Mouse (Mus musculus) induced T-regulatory cell, adult 2 months (primary cell): ENCODE measurements around the gene Rab11fip4.

Experiments
- DNase-seq: peaks from one replicate; pipeline ENCODE4 v3.0.0-alpha.2; 2012; ENCODE audit warnings: low read depth

Gene Rab11fip4

DNA sequence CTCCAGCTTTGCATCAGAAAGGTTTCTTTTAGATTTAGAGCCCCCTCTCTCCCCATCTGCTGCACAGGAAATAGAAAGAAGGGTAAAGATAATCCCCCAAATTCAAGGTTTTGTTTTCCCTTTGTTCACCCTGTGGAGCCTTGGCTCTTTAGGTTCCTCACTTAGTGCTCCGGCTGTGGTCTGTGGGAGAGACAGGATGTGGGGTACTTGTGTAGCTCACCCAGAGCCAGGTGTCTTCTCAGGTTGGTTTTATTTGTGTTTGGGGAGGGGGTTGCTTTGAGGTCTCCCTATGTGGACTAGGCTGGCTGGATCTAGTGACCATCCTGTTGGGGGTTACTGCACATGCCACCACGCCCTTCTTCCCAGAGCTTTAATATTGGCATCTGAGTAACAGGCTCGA is 23.9 kb downstream of the Rab11fip4 start:
- peak; percentile 78 for DNase-seq

DNA sequence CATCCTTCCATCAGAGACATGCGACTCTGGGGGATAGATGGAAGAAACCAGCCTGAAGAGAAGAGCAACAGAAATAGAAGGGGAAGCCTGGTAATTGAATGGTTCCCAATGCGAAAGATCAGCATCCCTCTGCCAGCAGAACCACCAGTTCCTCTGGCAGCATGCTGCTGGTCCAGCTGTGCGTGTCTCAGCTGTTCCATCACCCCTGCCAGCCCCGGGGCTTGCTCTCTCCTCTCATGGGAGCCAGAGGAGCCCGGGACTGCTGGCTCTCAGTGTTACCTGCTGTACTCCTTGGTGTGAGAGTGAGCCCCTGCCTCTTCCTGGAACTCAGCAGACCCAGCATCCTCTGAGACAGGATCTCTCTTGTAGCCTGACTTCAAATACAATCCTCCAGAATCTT is 24.9 kb downstream of the Rab11fip4 start:
- peak; percentile 26 for DNase-seq

DNA sequence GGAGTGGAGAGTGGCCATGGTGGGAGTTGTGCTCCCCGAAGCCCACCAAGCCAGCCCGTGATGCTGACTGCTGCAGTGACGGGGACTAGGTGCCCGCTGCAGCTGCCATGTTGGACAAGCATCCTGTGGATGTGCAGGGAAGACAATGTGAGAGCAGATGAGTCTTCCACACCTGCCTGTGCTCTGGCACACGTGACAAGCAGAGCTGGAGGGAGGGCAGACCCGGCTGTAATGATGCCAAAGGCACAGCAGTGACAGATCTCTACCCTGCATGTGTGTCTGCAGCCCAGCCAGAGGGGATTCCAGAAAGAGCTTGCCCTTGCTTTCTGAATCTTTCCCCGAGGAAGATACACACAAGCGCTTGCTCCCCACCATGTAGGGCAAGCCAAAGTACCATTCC is 27.0 kb downstream of the Rab11fip4 start:
- no peak for DNase-seq

DNA sequence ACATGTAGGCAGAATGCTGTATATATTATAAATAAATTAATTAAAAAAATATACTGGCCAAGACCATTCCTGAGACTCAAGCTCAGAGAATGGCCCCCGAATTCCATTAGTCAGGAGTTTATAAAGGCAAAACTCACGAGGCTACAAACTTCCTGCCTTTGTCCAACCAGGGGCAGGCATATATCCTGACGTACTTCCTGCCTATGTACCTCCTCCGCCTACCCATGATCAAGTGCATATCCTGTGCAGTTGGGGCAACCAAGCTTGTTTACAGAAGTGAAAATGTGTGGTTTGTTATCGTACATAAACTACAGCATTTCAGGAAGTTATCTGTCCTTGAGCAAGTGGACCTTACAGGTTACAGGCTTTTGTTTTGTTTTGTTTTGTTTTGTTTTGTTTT is 32.0 kb downstream of the Rab11fip4 start:
- peak; percentile 88 for DNase-seq

DNA sequence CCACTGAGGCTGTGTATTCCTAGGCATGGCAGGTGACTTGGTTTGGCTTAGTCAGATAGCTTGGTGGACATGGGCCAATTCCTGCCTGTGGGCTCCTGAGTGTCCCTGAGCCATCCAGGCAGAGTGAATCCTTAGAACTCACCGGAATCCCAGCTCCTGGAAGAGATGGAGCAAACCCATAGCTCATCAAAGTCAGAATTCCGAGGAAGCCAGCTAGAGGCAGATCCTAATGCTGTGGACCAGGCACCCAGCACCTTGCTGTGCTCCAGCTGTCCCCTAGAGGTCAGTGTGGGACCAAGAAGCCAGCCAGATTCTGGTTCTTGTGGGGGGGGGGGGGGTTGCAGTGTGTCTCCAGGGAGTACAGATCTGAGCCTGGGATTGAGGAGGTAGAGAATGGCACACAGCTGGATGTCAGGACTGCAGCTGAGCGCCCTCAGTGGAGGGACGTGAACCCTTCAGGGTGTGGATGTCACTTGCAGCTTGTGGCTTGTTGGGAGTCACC is 33.8 kb downstream of the Rab11fip4 start:
- peak; percentile 81 for DNase-seq

DNA sequence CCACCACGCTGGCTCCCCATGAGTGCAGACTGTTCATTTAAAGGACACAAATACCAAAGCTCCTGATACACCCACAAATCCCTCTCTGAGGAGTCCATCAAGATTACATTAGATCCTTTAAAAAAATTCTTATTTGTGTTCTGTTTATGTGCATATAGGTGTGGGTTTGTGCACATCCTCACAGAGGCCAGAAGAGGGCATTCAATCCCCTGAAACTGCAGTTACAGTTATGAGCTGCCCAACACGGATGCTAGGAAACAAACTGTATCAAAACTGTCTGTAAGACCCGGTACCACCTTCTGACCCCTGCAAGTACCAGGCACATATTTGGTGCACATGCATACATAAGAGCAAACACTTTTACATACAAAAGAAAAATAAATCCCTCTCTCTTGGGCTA is 37.7 kb downstream of the Rab11fip4 start:
- DNase-seq: peak; percentile 73

DNA sequence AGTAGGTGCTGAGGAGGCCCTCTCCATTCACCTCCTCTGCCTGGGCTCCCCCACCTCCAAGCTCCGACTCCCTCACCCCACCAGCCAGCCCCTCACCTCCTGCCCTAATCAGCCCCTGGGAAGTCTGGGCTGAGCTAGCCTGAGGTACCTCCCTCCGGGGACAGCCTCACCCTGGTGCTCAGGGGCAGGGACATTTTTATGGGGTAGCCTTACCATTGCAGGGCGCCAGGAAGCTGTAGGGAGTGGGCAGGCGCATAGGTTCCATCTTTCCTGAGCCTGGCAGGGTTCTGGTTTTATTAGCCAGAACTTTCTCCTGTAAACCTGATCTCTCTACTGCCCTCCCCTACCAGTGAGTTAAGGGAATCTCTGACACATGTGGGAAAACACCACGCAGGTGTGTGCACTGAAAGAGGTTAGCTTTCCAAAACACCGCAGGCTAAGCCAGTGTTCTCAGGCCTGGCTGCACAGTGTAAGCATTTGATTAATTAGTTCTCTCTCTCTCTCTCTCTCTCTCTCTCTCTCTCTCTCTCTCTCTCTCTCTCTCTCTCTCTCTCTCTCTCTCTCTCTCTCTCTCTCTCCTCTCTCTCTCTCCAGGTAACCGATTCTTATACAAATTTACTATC is 38.9 kb downstream of the Rab11fip4 start:
- DNase-seq: no peak

DNA sequence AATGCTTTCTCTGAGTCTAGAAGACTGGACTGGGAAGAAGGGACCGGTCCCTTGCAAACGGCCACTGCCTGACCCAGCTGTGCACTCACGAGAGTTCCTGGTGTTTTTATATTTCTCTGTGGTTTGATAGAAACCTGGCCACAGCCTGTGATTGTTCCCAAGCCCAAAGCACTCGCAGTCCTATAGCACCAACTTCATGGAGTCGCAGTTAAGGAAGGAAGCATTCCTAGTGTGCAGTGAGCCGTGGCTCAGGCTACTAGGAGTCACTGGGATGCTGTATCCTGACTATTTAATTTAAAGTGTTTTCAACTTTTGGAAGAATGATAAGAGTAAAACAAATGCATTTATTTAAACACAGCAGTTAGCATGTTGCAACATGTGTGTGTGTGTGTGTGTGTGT is 39.5 kb downstream of the Rab11fip4 start:
- DNase-seq: no peak

DNA sequence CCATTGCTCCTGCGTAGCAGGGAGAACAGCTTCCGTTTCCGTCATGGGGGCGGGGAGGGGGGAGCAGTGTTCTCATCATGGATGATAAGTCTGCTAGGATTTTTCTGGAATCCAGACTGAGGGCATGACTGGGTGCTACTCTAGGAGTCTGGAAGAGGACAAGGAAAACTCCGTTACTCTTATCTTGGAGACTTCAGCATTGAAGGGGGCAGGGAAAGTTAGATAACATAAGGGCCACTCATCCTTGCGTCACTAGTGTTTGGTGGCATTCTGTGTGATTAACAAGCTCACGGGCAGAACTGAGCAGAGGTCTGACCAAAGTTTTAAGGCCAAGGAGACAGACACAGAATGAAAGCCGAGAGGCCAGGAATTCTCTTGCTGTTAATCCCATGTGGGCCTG is 42.4 kb downstream of the Rab11fip4 start:
- no peak for DNase-seq

DNA sequence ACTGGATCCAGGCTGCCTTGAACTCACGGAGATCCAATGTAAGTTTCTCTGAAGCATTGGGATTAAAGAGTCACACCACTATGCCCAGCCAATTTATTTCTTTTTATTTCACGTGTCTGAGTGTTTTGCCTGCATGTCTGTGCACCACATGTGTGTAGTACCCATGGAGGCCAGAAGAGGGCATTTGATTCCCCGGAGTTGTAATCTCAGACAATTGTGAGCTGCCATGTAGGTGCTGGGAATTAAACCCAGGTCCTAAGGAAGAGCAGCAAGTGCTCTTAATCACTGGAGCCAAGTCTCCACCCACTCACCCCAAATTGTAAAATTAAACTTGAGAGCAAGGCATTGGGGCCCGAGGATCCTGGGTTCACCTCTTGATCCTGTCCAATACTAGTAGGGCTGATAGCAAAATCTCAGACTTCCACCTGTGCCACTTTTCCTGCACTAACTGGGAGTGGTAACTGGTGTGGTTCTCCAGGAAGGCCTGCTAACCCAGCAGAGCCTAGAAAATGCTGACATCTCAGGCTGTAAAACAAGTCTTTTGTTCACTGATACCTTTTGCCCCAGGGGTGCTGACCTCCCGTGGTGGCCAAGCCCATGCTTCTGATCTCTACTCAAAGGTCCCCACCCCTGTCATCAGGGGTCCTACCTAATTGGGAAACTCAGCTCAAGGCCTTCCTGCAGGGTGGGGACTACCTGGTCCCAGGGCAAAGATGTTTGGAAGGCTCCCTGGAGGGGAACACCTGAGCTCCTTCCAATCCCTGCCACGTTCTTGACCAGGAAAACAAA is 44.8 kb downstream of the Rab11fip4 start:
- DNase-seq: peak; percentile 46

DNA sequence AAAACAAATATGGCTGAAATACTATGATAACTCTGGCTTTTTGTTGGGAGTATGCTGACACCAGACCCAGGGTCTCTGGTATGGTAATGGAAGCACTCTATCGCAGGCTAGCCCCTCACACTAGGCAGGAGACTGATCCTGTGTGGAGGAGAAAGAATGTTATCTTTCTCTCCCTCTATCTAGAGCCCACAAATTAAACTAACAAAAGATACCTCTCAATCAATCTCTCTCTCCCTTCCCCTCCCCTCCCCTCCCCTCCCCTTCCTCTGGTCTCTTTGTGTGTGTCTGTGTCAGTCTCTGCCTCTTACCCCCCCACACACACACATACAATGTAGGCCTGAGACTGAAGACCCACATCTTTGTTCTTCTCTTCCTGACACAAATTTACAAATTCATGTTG is 45.5 kb downstream of the Rab11fip4 start:
- DNase-seq: no peak

DNA sequence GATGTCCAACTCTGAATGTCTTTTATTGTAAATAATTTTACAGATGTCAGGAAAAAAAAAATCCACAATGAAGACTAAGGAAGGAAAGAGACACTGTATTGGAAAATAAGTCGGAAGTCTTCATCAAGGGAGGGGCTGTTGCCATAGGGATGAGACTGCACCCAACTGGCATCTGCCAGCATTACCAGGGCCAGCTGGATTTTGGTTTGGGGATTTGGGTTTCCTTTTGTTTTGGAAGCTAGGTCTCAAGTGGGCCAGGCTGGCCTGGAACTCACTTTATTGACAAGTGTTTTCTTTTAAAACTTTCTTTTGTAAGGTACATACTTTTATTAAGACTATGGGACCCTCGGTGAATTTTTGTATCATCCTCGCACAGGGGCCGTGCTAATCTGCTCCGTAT is 47.7 kb downstream of the Rab11fip4 start:
- DNase-seq: no peak

DNA sequence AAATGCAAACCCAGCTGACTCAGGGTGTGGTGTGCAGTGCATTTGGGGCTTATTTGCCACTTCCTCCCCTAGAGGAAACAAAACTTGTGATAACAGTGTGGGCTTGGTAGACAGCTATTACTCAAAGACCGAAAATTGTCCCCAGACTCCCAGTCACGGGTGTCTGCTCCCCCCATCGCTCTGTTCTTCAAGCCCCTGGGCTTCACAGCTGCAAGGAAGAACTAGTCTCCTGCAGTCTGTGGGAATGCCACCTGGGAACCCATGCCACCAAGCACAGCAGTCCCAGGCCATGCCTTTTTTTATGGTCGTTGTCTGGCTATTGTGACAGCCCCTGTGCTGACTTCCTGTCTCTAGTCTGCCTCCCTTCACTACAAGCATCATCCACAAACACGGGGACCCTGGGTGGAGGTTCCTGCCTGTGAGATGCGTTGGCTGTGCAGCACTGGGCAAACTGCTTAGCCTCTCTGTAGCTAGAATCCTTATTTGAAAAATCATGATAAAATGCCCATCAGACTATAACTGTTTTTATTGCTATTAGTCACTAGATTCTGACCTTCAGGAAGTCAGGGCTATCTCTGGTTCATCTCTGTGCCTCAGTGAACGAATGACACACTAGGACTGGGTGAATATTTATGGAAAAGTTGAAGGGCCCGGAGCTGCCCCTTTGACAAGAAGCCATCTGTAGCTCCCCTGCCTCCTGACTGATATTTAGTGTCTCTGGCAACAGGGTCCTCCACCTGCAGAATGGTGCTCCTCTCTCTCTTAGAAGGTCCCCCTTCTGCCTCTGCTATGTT is 50.1 kb downstream of the Rab11fip4 start:
- DNase-seq: peak; percentile 81

DNA sequence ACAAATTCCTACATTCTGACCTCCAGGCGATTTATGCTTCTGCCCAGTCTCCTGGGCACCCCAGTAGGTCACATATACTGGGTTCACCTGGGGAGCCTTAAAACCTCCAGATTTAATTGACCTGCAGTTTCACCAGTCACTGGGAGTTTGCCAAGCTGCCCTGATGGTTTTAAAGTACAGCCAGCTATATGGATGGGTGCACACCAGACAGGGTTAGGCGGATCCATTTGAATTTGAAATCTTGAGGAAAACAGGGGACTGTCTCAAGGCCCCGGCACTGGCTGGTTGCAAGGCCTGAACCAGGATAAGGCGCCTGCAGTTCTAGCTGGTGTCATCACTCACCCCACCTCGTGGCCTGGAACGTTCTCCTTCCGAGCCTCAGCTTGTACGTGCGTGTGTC is 52.7 kb downstream of the Rab11fip4 start:
- DNase-seq: no peak

DNA sequence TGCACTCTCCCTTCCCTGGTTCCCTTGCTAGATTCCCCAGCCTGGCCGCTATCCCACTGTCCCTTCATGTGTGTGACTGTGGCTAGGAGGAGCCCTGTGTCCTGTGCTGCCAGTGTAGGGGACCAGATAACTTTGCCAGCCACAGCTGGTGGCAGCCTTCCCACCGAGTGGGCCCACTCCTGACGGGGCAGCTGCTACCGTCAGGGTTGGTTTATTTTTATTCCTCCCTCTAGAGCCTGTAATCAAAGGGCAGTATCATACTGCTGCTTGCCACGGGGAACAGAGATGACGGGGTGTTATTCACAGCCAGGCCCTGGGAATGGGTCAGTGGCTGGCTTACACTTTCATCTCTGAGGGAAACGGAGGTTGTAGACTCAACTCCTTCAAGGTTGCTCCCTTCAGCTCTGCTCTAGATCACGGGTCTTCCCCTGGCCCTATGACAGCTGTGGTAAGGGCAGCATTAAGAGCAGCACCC is 53.7 kb downstream of the Rab11fip4 start:
- no peak for DNase-seq

DNA sequence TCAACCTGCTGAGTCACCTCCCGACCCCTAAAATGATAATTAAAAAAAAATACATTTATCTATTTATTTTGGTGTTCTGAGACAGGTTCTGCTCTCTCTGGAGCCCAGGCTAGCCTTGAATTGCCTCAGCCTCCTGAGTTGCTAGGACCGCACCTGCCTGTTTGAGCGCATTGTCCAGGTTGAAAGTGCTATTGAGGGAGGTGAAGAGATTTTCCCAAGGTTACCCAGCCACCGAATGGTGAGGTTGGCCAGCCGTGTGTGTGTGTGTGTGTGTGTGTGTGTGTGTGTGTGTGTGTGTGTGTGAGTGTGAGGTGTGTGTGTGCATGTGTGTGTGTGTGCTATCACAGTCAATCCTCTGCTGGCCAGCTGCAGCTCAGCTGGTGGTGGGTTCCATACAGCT is 55.0 kb downstream of the Rab11fip4 start:
- no peak for DNase-seq

DNA sequence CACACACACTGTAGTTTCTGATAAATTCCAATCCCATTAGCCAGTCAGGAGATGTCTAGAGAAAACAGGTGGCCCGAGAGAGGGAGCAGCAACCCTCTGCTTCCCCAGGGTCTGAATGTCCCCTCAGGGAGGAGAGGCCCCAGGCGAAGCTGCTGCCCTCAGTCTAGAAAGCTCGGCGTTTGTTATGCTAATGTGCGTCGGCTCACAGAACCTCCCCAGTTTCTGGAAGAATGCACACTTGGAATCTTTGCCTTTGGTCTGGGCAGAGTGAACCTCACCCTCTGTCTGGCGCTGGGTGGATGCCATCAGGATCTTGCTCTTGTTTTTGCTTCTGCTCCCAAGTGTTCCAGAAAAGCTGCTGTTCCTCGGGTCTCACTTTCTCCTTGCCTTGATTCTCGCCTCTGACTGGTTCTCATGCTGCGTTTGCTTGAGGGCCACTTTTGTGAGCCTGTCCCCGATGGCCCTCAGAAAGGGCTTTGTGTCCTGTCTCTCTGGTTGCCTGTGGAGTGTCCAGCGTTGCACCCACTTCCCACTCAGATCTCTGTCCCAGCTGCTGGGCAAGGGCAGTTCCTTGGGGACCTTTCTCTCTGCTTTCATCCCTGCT is 55.6 kb downstream of the Rab11fip4 start:
- no peak for DNase-seq

DNA sequence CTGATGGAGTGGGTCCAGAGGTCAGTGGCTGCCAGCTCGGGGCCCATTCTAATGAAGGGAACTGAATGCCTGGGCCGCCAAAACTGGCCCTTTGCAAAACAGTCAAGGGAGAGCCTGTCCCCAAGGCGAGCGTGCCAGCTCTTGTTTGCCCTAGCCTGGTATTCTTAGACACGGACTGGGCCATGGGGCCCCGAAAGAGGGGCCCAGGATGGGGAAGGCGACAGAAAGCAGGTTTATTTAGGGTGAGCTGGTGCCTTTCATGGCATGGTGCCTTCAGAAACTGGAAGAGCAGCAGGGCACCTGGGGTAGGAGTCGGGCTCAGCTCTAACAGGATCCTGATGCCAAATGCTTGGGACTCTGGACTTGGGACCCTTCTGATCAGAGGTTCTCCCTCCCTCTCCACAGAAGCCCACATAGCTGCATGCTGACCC is 56.1 kb downstream of the Rab11fip4 start:
- DNase-seq: no peak

DNA sequence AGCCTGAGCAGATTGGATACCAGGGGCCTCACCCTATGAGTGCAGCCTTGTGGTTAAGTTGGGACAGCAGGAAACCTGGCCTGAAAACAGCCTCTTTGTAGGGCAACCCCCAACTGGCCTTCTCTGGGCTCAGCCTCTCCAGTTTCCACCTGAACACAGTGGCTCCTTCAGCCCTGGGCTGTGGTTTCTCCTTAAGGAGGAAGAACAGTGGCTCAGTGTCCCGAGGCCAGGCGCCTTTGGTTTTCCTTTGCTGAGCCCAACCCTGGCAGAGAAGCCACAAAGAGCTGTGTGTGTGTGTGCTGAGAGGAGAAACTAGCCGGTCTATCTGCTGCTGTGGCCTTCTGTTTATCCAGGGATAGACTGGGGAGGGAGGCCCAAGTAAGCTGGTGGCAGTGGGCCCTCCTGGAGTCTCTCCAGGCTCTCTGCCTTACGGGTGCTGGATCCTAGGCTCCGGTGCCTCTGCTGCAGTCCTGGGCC is 59.4 kb downstream of the Rab11fip4 start:
- no peak for DNase-seq

DNA sequence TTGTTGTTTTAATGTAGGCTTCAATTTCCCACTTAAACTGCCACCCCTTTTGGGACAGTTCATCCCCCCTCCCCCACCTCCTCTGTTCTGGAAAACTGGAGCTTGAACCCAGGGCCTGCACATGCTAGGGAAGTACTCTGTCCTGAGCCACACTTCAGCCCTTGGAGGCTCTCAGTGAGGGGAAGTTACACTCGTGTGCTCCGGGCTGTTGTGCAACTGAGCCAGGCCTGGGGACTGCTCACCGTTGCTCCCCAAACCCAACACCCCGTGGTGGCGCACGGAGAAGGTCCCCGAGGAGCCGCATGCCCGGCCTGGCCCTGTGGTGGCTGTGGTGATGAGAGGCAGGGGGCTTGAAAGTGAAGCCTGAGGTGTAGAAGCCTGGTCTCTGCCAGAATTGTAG is 61.2 kb downstream of the Rab11fip4 start:
- DNase-seq: no peak

DNA sequence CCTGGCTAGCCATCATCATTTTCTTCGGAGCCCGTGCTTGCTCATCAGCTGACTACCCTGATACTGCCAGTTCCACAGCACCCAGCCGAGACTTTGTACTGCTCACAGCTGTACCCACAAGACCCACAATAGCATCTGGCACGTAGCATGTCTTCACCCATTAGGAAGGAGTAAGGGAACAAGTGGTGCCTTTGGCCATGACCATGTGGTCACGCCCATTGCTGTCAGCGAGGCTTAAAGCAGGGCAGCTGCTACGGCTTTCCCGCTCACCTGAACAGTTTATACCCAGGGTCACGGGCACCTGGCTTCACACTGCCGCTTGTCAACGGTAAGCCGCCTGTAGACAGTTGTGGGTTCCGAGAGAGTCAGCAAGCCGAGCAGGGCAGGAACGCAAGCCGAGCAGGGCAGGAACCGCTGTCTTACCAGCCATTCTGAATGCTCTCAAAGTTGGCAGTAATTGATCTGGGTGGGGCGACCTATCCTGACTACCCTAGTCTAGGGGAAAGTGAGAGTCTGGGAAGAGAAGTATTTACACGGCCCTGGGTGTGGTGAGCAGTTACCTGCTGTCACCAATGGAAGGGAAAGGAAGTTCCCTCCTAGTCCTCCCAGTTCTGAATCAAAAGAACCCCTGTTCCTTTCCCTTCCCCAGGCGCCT is 62.0 kb downstream of the Rab11fip4 start:
- peak; percentile 75 for DNase-seq
